Mouse (Mus musculus): ENCODE measurements at regions not wholly inside any gene's neighbourhood (a gene's known extent, or its start where the extent isn't known, plus 50 kb on each side); places are given as distances from the start of the nearest gene placed in this dataset.
A peak's percentile ranks its signal among the peaks of the same experiment; 100 is the strongest.

DNA sequence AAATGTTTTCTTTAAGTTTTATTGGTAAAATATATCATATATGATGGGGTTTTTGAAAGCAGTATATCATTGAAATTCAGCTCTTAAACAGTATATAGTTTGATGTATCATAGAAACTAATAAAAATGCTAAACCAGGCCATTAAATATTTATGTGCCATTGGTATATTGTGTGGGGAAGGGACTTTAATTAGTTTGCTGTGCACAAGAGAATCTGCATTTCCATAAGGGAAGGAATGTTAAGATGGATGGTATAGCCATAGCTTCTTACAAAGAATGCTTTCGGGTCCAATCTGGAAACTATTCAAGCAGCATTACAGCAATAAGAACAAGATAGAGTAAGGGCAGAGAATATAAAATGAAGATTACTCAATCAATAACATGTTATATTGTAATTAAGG is 1195.9 kb upstream of the Cdh8 start:
- Histone ChIP-seq H3K27me3 (no peaks in the 10 kb centered on the region), H3K9ac (no peak overlapping the region), H3K4me2 (no peak overlapping the region), H3K9me3 (no peaks in the 10 kb centered on the region), H3K36me3 (no peaks in the 10 kb centered on the region), H3K4me1 (replicated peaks) (no peaks in the 10 kb centered on the region), H3K27ac (replicated peaks) (peak overlapping the region; percentile 65), H3K4me3 (no peak overlapping the region)
- peak; percentile 63; the same call in 1 of the 2 replicates for ATAC-seq (ENCODE audit: low read depth)
- WGBS = 50% methylated on average over 1 of the region's 1 CpGs
